Mouse (Mus musculus) erythroblast, embryonic 14.5 days (primary cell): ENCODE results near the gene Zbtb25. TPM values are rescaled to one million over a fixed set of nuclear protein-coding genes. Genes with fewer than 3 reads are reported as not detected.

Experiments used
- H3K27me3 ChIP-seq: 2 replicates; pipeline ENCODE4 v1.6.1; 2012; ENCODE audit warnings: inconsistent platforms; ENCODE audit not compliant: control insufficient read depth
- H3K36me3 ChIP-seq: 2 replicates; pipeline ENCODE4 v1.6.1; 2012; ENCODE audit warnings: mild to moderate bottlenecking, inconsistent platforms; ENCODE audit not compliant: control insufficient read depth
- H3K4me1 ChIP-seq: 2 replicates; pipeline ENCODE4 v1.6.1; 2012; ENCODE audit warnings: inconsistent platforms; ENCODE audit not compliant: control insufficient read depth
- H3K4me3 ChIP-seq: replicated peaks from 2 replicates; pipeline ENCODE3; 2012; ENCODE audit warnings: moderate library complexity, mild to moderate bottlenecking, inconsistent platforms
- H3K9me3 ChIP-seq: 2 replicates; pipeline ENCODE4 v1.6.1; 2012; ENCODE audit warnings: low read length, inconsistent platforms, mixed read lengths; ENCODE audit not compliant: control insufficient read depth
- GATA1 ChIP-seq: IDR thresholded peaks from 2 replicates; pipeline ENCODE4 v1.6.1; 2012; ENCODE audit warnings: low read length, inconsistent platforms, mixed read lengths
- TAL1 ChIP-seq: IDR thresholded peaks from 3 replicates; pipeline ENCODE4 v1.6.1; 2012; ENCODE audit warnings: low read length, inconsistent platforms, mixed read lengths
- polyA plus RNA-seq: library from polyadenylated mRNA; stranded (reverse); fragments of >175 nt; gene quantifications from 2 replicates; pipeline ENCODE4 v1.2.3, GENCODE M21; 2012

Gene Zbtb25
- polyA plus RNA-seq, 1 experiment, result 0.59 TPM

DNA sequence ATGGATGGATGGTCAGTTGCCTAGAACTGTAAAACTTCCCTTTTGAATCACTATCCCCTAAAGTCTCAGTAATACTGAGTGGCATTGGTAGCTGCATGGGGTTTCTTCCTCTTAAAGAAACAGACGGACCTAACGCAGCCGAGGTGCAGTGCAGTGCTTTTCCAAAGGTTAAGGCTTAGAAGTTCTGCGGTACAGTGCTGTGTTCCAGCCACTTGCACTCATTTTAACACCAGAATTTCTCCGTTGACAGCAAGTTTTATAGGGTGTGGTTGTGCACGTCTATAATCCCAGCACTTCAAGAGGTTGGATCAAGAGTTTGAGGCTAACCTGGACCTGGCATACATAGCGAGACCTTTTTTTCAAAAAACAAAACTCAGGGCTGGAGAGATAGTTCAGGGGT, 2.6 kb upstream of the Zbtb25 start:
- H3K9me3 ChIP-seq, result no peaks in the 10 kb centered on the region
- H3K27me3 ChIP-seq, result no peaks in the 10 kb centered on the region
- TF ChIP-seq GATA1 (no peak), TAL1 (no peak)
- H3K4me3 ChIP-seq, result peak overlapping the region; percentile 96
- peaks cover 13% of the 10 kb centered on the region for H3K36me3 ChIP-seq
- peaks cover 82% of the 10 kb centered on the region for H3K4me1 ChIP-seq

DNA sequence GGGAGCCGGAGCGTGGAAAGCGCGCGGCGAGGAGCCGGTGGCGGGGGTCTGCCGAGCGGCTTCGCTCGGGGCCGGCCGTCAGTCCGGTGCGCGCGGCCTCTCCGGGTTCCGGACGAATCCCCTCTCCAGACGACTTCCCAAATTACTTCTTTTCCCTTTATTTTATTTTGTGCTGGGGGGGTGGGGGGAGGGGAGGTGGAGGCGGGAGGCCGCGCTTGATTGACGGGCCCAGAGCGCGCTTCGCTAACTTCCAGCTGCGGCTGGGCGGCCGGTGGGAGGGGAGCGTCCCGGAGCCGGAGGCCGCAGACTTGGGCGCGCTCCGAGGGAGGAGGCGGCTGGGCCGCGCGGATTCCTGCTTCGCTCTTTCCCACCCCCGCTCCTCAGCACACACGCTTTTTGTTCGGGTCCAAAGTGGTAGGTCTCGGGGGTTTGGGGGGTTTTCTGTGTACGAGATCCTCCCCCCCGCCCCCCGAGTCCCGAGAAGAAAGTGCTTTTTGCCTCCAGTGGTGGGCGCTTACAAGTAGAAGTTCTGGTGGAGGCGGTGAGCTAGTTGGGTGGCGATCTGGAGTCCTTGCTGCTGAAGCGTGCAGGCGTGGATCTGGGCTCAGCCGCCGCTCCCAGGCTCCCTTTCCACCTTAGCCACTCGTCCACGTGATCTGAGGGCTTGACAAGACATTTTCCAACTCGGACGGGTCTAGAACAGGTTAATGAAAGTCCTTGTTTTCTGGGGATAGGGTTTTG, 1.6 kb upstream of the Zbtb25 start:
- Histone ChIP-seq H3K4me1 (peaks cover 79% of the 10 kb centered on the region), H3K36me3 (peaks cover 12% of the 10 kb centered on the region), H3K9me3 (no peaks in the 10 kb centered on the region), H3K27me3 (no peaks in the 10 kb centered on the region), H3K4me3 (peak overlapping the region; percentile 96)
- TF ChIP-seq TAL1 (no peak), GATA1 (no peak)

DNA sequence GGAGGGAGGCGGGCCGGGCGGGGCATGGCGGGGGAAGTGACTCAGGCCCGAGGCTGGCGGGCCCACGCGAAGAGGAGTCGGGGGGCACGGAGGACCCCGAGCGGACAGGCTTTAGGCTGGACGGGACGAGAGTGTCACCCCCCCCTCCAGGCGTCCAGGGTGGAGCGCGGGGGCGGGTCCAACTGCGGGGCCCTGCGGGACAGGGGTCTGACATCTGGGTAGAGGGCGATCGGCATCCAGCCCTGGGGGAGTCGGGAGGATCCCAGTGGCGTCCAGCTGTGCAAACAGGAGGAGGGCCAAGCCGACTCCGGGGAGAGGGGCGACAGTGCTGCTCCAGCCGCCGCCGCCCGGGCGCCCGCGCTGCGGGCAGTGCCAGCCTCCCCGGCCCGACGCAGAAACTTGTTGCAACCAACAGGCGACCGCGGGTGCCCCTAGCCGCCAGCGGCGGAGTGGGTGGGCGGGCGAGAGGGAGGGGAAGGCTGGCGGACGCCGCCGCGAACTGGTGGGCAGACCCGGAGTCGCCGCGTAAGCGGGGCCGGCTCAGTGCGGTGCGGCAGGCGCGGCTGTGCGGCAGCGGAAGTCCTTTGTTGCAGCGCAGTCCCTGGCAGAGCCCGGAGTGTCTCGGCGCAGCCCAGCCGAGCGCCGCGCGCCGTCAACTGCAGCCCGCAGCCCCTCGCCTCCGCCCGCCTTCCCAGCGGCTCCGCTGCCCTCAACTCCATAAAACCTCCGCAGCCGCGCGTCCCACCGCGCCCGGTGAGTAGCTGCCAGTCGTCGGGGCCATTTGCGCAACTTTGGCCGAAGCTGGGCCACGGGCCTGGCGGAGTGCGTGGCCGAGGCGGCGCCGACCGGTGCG, 802 bp upstream of the Zbtb25 start, which contains the start of gene Zbtb1:
Gene Zbtb1 (plus strand): TSS at position 289 of the 853 bp plus-strand sequence.
- no peaks in the 10 kb centered on the region for H3K9me3 ChIP-seq
- peaks cover 12% of the 10 kb centered on the region for H3K36me3 ChIP-seq
- H3K27me3 ChIP-seq, result no peaks in the 10 kb centered on the region
- H3K4me3 ChIP-seq, result peak within 1 kb of the TSS; percentile 96
- no peak for TF ChIP-seq TAL1
- TF ChIP-seq GATA1, result no peak
- H3K4me1 ChIP-seq, result peaks cover 79% of the 10 kb centered on the region

DNA sequence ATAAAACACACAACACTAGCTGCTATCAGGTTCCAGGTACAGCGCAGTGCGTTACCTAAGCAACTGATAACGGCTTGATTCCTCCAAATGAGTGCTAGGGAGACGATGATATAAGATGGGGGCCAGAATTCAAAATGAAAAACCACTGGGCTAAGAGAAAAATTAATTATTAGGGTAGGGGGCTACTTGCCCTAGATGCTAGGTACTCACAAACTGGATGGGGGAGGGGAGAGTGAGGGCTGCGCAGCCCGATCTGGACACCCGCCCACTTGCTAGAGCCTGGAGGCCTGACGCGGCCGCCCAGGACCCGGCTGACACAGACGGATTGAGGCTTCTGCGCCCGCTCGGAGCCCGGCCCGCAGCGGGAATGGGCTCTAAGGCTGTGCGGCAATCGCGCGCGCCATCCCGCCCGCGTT, 604 bp downstream of the Zbtb25 start:
- H3K4me1 ChIP-seq, result peaks cover 75% of the 10 kb centered on the region
- TF ChIP-seq GATA1 (peak; percentile 64), TAL1 (no peak)
- peaks cover 14% of the 10 kb centered on the region for H3K36me3 ChIP-seq
- no peaks in the 10 kb centered on the region for H3K27me3 ChIP-seq
- H3K9me3 ChIP-seq, result no peaks in the 10 kb centered on the region
- peak overlapping the region; percentile 96 for H3K4me3 ChIP-seq

DNA sequence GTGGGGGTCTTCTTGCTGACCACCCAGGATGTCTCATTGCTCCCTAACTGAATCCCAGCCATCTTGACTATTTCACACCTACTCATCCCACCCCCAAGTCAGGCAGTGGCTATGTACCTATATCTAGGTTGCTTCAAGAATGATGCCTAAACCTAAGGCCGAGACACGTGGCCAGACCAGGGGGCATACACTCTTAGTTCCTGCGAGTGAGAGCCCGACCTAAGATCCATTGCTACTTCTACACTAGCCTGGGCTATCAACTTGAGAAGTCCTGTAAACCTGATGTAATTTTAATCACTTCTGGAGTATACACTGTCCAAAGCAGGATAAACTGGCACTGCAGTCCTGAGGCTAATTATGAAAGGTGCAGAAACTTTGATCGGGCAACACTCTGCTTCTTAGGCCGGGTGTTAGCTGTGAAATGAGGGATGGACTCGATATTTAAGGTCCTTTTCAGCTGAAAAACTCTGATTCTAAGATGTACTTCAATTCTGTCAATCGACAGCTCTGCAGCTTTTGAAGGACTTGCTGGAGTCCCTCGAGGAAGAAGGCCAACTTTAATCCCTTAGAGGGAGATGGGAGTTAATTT, 1.1 kb downstream of the Zbtb25 start:
- Histone ChIP-seq H3K9me3 (no peaks in the 10 kb centered on the region), H3K4me3 (peak overlapping the region; percentile 96)

DNA sequence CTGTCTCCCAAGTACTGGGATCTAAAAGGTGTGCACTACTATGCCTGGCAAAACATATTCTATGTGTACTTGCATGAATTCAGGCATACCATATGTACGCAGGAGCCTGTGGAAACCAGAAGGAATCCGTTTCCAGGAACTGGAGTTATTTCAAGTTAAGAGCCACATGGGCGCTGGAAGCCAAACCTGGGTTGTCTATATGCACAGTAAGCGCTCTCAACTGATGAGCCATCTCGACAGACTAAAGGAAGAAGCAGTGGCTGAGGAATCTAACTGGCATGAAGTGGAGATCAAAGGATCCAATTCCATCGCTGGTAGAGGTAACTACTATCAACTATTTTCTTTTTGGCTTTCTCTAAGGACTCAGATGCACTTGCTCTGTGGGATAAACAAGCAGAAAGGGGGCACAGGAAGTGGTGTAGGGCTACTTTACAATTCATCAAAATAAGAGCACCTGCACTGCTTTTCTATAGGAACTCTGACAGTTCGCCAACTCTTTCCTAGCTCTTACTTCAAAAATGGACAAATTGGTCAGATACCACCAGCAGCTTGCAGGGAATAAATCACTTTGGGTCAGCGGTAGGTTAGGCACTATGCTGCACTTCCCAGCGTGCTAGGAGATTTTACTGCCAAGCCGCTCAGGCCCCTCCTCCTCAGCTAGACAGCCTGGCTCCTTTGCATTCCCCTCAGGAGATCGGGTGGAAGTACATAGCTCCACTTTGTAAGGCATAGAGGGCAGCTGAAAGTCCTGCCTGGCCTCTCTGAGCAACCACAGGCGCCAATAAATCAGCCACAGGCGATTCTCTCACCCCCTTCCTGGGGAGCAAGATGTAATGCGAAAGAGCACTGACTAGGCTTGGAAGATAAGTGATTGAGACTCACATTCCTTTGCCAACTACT, 2.1 kb downstream of the Zbtb25 start:
- Histone ChIP-seq H3K4me3 (peak overlapping the region; percentile 96), H3K36me3 (peaks cover 14% of the 10 kb centered on the region), H3K9me3 (no peaks in the 10 kb centered on the region), H3K4me1 (peaks cover 77% of the 10 kb centered on the region), H3K27me3 (no peaks in the 10 kb centered on the region)
- TF ChIP-seq GATA1, result no peak
- no peak for TF ChIP-seq TAL1

More for the DNA sequence above, 1.1 kb downstream of the Zbtb25 start:
- H3K27me3 ChIP-seq, result no peaks in the 10 kb centered on the region
- TF ChIP-seq GATA1, result no peak
- no peak for TF ChIP-seq TAL1
- H3K36me3 ChIP-seq, result peaks cover 16% of the 10 kb centered on the region
- peaks cover 76% of the 10 kb centered on the region for H3K4me1 ChIP-seq

DNA sequence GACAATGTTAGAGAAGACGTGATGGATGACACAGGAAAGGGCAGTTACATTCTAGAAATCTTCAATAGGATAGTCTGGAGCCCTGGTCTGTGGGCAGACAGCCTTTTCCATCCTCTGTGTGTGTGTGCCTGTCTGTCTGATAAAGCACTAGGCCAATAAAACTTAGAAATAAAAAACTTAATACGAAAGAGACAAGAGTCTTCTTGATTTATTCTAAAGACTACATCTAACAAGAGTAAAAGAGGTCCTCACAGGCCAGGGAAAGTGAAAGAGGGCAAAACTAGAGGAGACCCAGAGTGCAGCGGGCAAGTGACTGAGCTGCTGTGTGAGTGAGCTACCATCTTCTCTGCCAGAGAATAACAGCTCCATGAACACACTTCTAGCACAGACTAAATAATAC, 3.1 kb downstream of the Zbtb25 start:
- Histone ChIP-seq H3K9me3 (no peaks in the 10 kb centered on the region), H3K36me3 (peaks cover 20% of the 10 kb centered on the region), H3K4me3 (no peak overlapping the region), H3K4me1 (peaks cover 77% of the 10 kb centered on the region), H3K27me3 (no peaks in the 10 kb centered on the region)
- TF ChIP-seq TAL1 (no peak), GATA1 (no peak)

DNA sequence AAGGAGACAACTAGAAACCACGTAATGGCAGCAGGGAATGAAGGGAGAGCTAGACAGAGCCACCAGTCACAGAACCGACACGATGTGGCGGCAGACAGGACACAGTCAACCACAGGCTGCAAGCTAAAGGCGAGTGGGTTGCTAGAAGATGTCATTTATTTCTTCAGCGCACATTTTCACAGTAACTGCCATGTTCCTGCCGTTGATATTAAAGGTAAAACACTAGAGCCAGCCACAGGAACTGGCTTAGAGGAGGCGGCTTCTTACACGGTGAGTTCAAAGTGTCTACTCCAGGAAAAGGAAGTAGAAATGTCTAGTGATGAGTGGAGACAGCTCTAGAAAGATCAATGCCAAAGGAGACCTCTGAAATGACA, 7.1 kb downstream of the Zbtb25 start:
- Histone ChIP-seq H3K27me3 (no peaks in the 10 kb centered on the region), H3K36me3 (peaks cover 27% of the 10 kb centered on the region), H3K9me3 (no peaks in the 10 kb centered on the region), H3K4me1 (peaks cover 65% of the 10 kb centered on the region), H3K4me3 (peak overlapping the region; percentile 42)
- no peak for TF ChIP-seq TAL1
- TF ChIP-seq GATA1, result no peak
